Mouse (Mus musculus) intestine, embryonic 14.5 days (tissue): Measurements from ENCODE around the gene Mycbpap. TPM values are rescaled to one million over a fixed set of nuclear protein-coding genes. Genes with fewer than 3 reads are reported as not detected.

Source experiments
- ATAC-seq: fragments of 200-750 bp; cut with Nextera tagmentation; replicated peaks from 2 replicates; pipeline ENCODE4 v1.8.0; 2017; ENCODE audit warnings: low read depth, moderate number of reproducible peaks, moderate TSS enrichment, moderate library complexity; ENCODE audit not compliant: low FRiP score, low TSS enrichment
- DNase-seq: peaks from one replicate; pipeline ENCODE4 v3.0.0-alpha.2; 2018; ENCODE audit warnings: low spot score
- H3K27ac ChIP-seq: fragments of 300-500 bp; sonication (generic); 2 replicates; pipeline ENCODE4 v1.5.1; 2014; ENCODE audit warnings: low read depth, mild to moderate bottlenecking, control low read depth
- H3K27me3 ChIP-seq: fragments of 300-500 bp; sonication (generic); replicated peaks from 2 replicates; pipeline ENCODE4 v1.6.1; 2014; ENCODE audit warnings: low read length, control low read depth; ENCODE audit not compliant: control insufficient read depth, insufficient read depth
- H3K36me3 ChIP-seq: fragments of 300-500 bp; sonication (generic); 2 replicates; pipeline ENCODE4 v1.6.1; 2014; ENCODE audit warnings: low read length, control low read depth; ENCODE audit not compliant: control insufficient read depth, insufficient read depth
- H3K4me1 ChIP-seq: fragments of 300-500 bp; sonication (generic); replicated peaks from 2 replicates; pipeline ENCODE4 v1.6.1; 2014; ENCODE audit warnings: low read length, control low read depth, mixed read lengths; ENCODE audit not compliant: control insufficient read depth, insufficient read depth
- H3K4me2 ChIP-seq: fragments of 300-500 bp; sonication (generic); 2 replicates; pipeline ENCODE4 v1.6.1; 2014; ENCODE audit warnings: low read length
- H3K4me3 ChIP-seq: fragments of 300-500 bp; sonication (generic); 2 replicates; pipeline ENCODE4 v1.5.1; 2014; ENCODE audit warnings: low read depth, low read length, control low read depth, mixed read lengths
- H3K9ac ChIP-seq: fragments of 300-500 bp; sonication (generic); 2 replicates; pipeline ENCODE4 v1.6.1; 2014; ENCODE audit warnings: mild to moderate bottlenecking, low read length
- H3K9me3 ChIP-seq: fragments of 300-500 bp; sonication (generic); 2 replicates; pipeline ENCODE4 v1.6.1; 2016; ENCODE audit warnings: low read length, control low read depth; ENCODE audit not compliant: control insufficient read depth
- WGBS: fragments of 180-500 bp; shearing (Covaris S2); extraction: QIAGEN DNeasy Blood & Tissue Kit; methylation state at CpG from one replicate; pipeline ENCODE4 v1.1.7; 2014; 5-methylcytosine and 5-hydroxymethylcytosine counted together
- polyA plus RNA-seq: library from polyadenylated mRNA; unstranded; fragments of >200 nt; fragmentation: Nextera tagmentation; extraction: Ambion mirVana; gene quantifications from 2 replicates; pipeline ENCODE4 v1.2.1, GENCODE M21; 2014

Gene Mycbpap
- polyA plus RNA-seq, 1 experiment from 2014 or later = 1.8 TPM

GRCm38 (mm10) chr11:94491035-94491748 is 30.4 kb downstream of the Mycbpap start:
- Histone ChIP-seq H3K27ac (no peak overlapping the region), H3K9me3 (no peaks in the 10 kb centered on the region), H3K36me3 (no peaks in the 10 kb centered on the region), H3K4me1 (no peaks in the 10 kb centered on the region; the same call in 1 of the 2 replicates), H3K27me3 (no peaks in the 10 kb centered on the region), H3K4me3 (peak overlapping the region; percentile 50), H3K4me2 (peak overlapping the region; percentile 80), H3K9ac (peak overlapping the region; percentile 52)
- WGBS = 6% methylated on average over 55 of the region's 55 CpGs
- DNase-seq = peak; percentile 76
- ATAC-seq = peak; percentile 51

DNA sequence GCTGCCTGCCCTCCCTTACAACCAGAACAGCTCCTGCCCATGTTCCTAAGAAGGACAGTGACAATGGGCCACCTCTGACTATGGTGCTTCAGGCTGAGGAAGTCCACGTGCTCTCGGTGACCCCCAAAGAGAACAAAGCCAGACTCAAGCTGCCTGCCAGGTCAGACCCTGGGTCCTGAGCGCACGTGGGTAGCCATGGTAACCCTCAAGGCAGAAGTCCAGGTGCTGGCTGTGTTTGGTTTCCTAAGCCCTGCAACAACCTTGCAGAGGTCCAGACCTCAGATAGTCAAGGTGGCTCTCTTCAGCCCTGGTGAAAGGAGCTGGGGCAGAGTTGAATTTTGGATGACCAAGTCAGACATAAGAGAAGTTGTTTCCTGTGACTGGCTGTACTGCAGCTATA is 31.8 kb downstream of the Mycbpap start:
- ATAC-seq (no peak), DNase-seq (no peak)
- Histone ChIP-seq H3K9ac (no peak overlapping the region), H3K27ac (no peak overlapping the region), H3K9me3 (no peaks in the 10 kb centered on the region), H3K27me3 (no peaks in the 10 kb centered on the region), H3K4me2 (no peak overlapping the region), H3K36me3 (no peaks in the 10 kb centered on the region), H3K4me1 (no peaks in the 10 kb centered on the region; the same call in 1 of the 2 replicates), H3K4me3 (no peak overlapping the region)
- WGBS = 44% methylated on average over 4 of the region's 4 CpGs

DNA sequence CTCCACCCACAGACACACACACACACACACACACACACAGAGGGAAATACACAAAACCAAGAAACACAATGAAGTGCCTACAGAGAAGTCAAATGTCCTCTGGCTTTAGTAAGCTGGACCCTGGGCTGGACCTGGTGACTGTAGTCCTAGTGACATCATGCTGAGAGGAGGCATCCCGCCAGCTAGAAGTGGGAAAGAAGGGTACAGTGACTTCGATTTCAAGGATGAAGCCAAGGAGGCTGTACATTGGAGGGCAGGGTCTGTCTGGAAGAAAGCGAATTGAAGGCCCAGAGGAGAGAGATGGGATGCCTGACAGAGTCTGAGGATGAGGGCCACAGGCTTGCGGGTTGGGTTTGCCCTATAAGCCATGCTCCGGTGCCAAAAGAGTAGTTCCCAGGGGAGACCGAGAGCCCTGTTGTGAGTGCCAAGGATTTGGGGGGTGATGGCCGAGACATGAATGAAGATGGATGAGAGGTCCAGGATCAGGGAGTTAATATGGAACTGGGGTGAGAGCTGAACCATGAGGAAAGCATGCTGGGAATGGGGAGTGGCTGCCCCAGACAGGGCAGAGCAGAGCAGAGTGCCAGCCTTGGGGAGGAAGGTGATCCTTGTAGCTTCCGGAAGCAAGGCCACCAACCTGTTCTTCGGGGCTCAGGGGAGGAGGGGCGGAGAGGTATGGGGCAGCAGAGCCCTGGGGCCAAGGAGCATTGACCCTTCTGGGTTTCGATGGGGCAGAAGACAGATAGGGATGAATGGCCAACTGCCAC is 32.6 kb downstream of the Mycbpap start:
- H3K36me3 ChIP-seq = no peaks in the 10 kb centered on the region
- H3K9me3 ChIP-seq = no peaks in the 10 kb centered on the region
- H3K9ac ChIP-seq = no peak overlapping the region
- no peak for ATAC-seq
- H3K4me1 ChIP-seq = no peaks in the 10 kb centered on the region; the same call in 1 of the 2 replicates
- no peak overlapping the region for H3K27ac ChIP-seq
- no peaks in the 10 kb centered on the region for H3K27me3 ChIP-seq
- WGBS = 90% methylated on average over 11 of the region's 11 CpGs
- H3K4me2 ChIP-seq = no peak overlapping the region
- no peak for DNase-seq
- no peak overlapping the region for H3K4me3 ChIP-seq

- Histone ChIP-seq H3K27ac (no peak within 1 kb of the TSS), H3K36me3 (no peaks in the 10 kb centered on the region), H3K27me3 (no peaks in the 10 kb centered on the region), H3K4me1 (no peaks in the 10 kb centered on the region), H3K4me3 (0 out of 2 replicates have a peak within 1 kb of the TSS, but pooled peaks have one; percentile 11), H3K9me3 (no peaks in the 10 kb centered on the region), H3K9ac (no peak within 1 kb of the TSS), H3K4me2 (peak within 1 kb of the TSS; percentile 44)
- DNase-seq = peak; percentile 98
- 2% methylated on average over 24 of the region's 24 CpGs for WGBS
- ATAC-seq = peak; percentile 80
Observed at GRCm38 (mm10) chr11:94486001-94486400, 35.5 kb downstream of the Mycbpap start, which contains the start of gene Spata20. Gene Spata20, minus strand, starts transcription at chr11:94486179.

GRCm38 (mm10) chr11:94485223-94485622 is 36.3 kb downstream of the Mycbpap start:
- Histone ChIP-seq H3K27ac (no peak overlapping the region), H3K4me2 (no peak overlapping the region), H3K9ac (no peak overlapping the region), H3K27me3 (no peaks in the 10 kb centered on the region), H3K4me3 (no peak overlapping the region), H3K4me1 (no peaks in the 10 kb centered on the region), H3K36me3 (no peaks in the 10 kb centered on the region), H3K9me3 (no peaks in the 10 kb centered on the region)
- ATAC-seq (no peak), DNase-seq (no peak)
- WGBS = 77% methylated on average over 5 of the region's 5 CpGs

GRCm38 (mm10) chr11:94484636-94485035 is 36.9 kb downstream of the Mycbpap start:
- Histone ChIP-seq H3K9me3 (no peaks in the 10 kb centered on the region), H3K4me1 (no peaks in the 10 kb centered on the region), H3K4me2 (no peak overlapping the region), H3K27me3 (no peaks in the 10 kb centered on the region), H3K4me3 (no peak overlapping the region), H3K9ac (no peak overlapping the region), H3K27ac (no peak overlapping the region), H3K36me3 (no peaks in the 10 kb centered on the region)
- DNase-seq (no peak), ATAC-seq (no peak)
- WGBS = 83% methylated on average over 9 of the region's 9 CpGs

- no peaks in the 10 kb centered on the region for H3K4me1 ChIP-seq
- H3K4me2 ChIP-seq = no peak overlapping the region
- no peak overlapping the region for H3K4me3 ChIP-seq
- DNase-seq (no peak), ATAC-seq (no peak)
- no peaks in the 10 kb centered on the region for H3K9me3 ChIP-seq
- H3K9ac ChIP-seq = no peak overlapping the region
- H3K27ac ChIP-seq = no peak overlapping the region
- no peaks in the 10 kb centered on the region for H3K36me3 ChIP-seq
- no peaks in the 10 kb centered on the region for H3K27me3 ChIP-seq
- 82% methylated on average over 14 of the region's 14 CpGs for WGBS
Observed at GRCm38 (mm10) chr11:94483921-94484320, 37.6 kb downstream of the Mycbpap start.

DNA sequence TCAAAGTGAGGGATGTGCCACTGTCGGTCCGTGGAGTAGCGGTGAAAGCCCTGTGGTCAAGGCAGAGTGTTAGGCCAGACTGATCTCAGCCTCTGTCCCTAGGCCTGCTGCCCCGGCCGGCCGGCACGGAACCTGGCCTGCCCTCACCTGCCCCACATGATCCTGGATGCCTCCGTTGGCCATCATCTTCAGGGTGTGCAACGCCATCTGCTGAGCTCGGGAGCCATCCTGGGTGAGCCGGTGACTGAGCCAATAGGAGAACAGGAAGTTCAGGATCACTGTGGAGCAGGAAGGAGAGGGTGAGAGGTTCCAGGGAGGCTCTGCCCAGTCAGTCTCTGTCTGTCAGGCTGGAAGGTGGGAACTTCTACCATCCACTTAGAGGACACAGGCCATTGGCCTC is 38.1 kb downstream of the Mycbpap start:
- ATAC-seq (no peak), DNase-seq (no peak)
- Histone ChIP-seq H3K9me3 (no peaks in the 10 kb centered on the region), H3K4me3 (no peak overlapping the region), H3K4me2 (no peak overlapping the region), H3K36me3 (no peaks in the 10 kb centered on the region), H3K27me3 (no peaks in the 10 kb centered on the region), H3K4me1 (no peaks in the 10 kb centered on the region), H3K27ac (no peak overlapping the region), H3K9ac (no peak overlapping the region)
- 70% methylated on average over 11 of the region's 11 CpGs for WGBS
